In genomic region chr13:112887234-112887633, GRCm38 (mm10) we compare ENCODE assay signal across 22 mouse cellular contexts. TPM values are rescaled to one million over a fixed set of nuclear protein-coding genes. Genes with fewer than 3 reads are reported as not detected.
DNase-seq lines count a peak whose midpoint lies in the region; ATAC-seq and TF ChIP-seq lines count a peak whose summit lies in the region.
"Had no signal": no experiment of that assay in that cellular context is flagged by ENCODE, and none has a peak within 500 bp of the region (broad histone marks: within the 10 kb centered on the region; RNA-seq: fewer than 3 reads in every experiment).

No protein-coding gene starts in this region.

- H3K27ac ChIP-seq in kidney, embryonic 14.5 days (ENCODE audit: low read depth, low read length), result no peak overlapping the region
- no peak overlapping the region for H3K27ac ChIP-seq in kidney, embryonic 15.5 days
- no peak overlapping the region for H3K27ac ChIP-seq in kidney, embryonic 16.5 days (ENCODE audit: low read length)
- H3K27ac ChIP-seq in kidney, postnatal 0 days, result no peak overlapping the region

- no peak for DNase-seq in kidney, postnatal 36 days
- DNase-seq in kidney, adult 8-10 months, result no peak
- DNase-seq in kidney, postnatal 14 days, result no peak
- DNase-seq in kidney, postnatal 0 days (ENCODE audit: low spot score), result peak; percentile 31
- DNase-seq in kidney, postnatal 4 days, result no peak
- DNase-seq: adrenal gland, adult 2 months; adrenal gland, adult 8-10 months; adrenal gland, postnatal 10 days; adrenal gland, postnatal 14 days; adrenal gland, postnatal 25 days; adrenal gland, postnatal 36 days; B cell, adult 2 months; cerebellum, adult 11 months; cerebellum, adult 11-12 months had no signal

- no peak overlapping the region for H3K9ac ChIP-seq in kidney, embryonic 14.5 days (ENCODE audit: low read depth, low read length)
- no peak overlapping the region for H3K9ac ChIP-seq in kidney, embryonic 15.5 days
- H3K9ac ChIP-seq in kidney, embryonic 16.5 days (replicated peaks; ENCODE audit: low read length), result no peak overlapping the region
- no peak overlapping the region for H3K9ac ChIP-seq in kidney, postnatal 0 days (ENCODE audit: low read depth, low read length)

- H3K4me1 ChIP-seq in kidney, embryonic 14.5 days (ENCODE audit: control insufficient read depth, insufficient read depth, low read length), result no peaks in the 10 kb centered on the region
- no peaks in the 10 kb centered on the region for H3K4me1 ChIP-seq in kidney, embryonic 15.5 days
- no peaks in the 10 kb centered on the region for H3K4me1 ChIP-seq in kidney, embryonic 16.5 days (ENCODE audit: insufficient read depth, low read length)
- H3K4me1 ChIP-seq in kidney, postnatal 0 days (replicated peaks; ENCODE audit: insufficient read depth, low read length), result no peaks in the 10 kb centered on the region

- no peak overlapping the region for H3K4me3 ChIP-seq in kidney, embryonic 14.5 days (ENCODE audit: low read length)
- H3K4me3 ChIP-seq in kidney, embryonic 15.5 days (replicated peaks), result no peak overlapping the region
- no peak overlapping the region for H3K4me3 ChIP-seq in kidney, embryonic 16.5 days (ENCODE audit: low read length)
- no peak overlapping the region for H3K4me3 ChIP-seq in kidney, postnatal 0 days (replicated peaks; ENCODE audit: low read depth, low read length)

- H3K36me3 ChIP-seq in kidney, embryonic 14.5 days (ENCODE audit: control insufficient read depth, insufficient read depth, low read length), result peaks cover 73% of the 10 kb centered on the region
- peaks cover 86% of the 10 kb centered on the region for H3K36me3 ChIP-seq in kidney, embryonic 15.5 days
- peaks cover 45% of the 10 kb centered on the region for H3K36me3 ChIP-seq in kidney, embryonic 16.5 days (ENCODE audit: insufficient read depth, low read length)
- peaks cover 46% of the 10 kb centered on the region for H3K36me3 ChIP-seq in kidney, postnatal 0 days (ENCODE audit: insufficient read depth, low read length)

- TF ChIP-seq CTCF in kidney, postnatal 0 days (IDR thresholded peaks at IDR 0.05; ENCODE audit: low read depth), result no peak

- peak; percentile 55; the same call in 1 of the 2 replicates for ATAC-seq in kidney, embryonic 14.5 days (ENCODE audit: low FRiP score, low TSS enrichment)
- ATAC-seq in kidney, embryonic 15.5 days (replicated peaks; ENCODE audit: low FRiP score), result 0 out of 2 replicates have a peak, but pooled peaks have one; percentile 46
- peak; percentile 59; the same call in 1 of the 2 replicates for ATAC-seq in kidney, embryonic 16.5 days (ENCODE audit: low FRiP score, low TSS enrichment)
- ATAC-seq in kidney, postnatal 0 days (replicated peaks; ENCODE audit: low FRiP score, low read depth), result no peak; the same call in 1 of the 2 replicates
- ATAC-seq: activated CD4-positive, CD25-positive, alpha-beta regulatory T cell, adult 4 months; CD4-positive, CD25-positive, alpha-beta regulatory T cell, adult 4 months; Patski had no signal

- H3K4me2 ChIP-seq in kidney, embryonic 14.5 days (replicated peaks; ENCODE audit: low read depth, low read length), result no peak overlapping the region
- H3K4me2 ChIP-seq in kidney, embryonic 15.5 days, result no peak overlapping the region
- no peak overlapping the region for H3K4me2 ChIP-seq in kidney, embryonic 16.5 days (replicated peaks; ENCODE audit: low read depth, low read length)
- H3K4me2 ChIP-seq in kidney, postnatal 0 days (ENCODE audit: low read length), result no peak overlapping the region

- no peaks in the 10 kb centered on the region for H3K9me3 ChIP-seq in kidney, embryonic 14.5 days (ENCODE audit: control insufficient read depth, low read length)
- no peaks in the 10 kb centered on the region for H3K9me3 ChIP-seq in kidney, embryonic 15.5 days (replicated peaks)
- no peaks in the 10 kb centered on the region for H3K9me3 ChIP-seq in kidney, embryonic 16.5 days (ENCODE audit: low read length)
- no peaks in the 10 kb centered on the region for H3K9me3 ChIP-seq in kidney, postnatal 0 days (replicated peaks; ENCODE audit: low read length)
- H3K9me3 ChIP-seq: G1E had no signal

- no peaks in the 10 kb centered on the region for H3K27me3 ChIP-seq in kidney, embryonic 14.5 days (ENCODE audit: control insufficient read depth, insufficient read depth, low read length)
- no peaks in the 10 kb centered on the region for H3K27me3 ChIP-seq in kidney, embryonic 15.5 days
- H3K27me3 ChIP-seq in kidney, embryonic 16.5 days (ENCODE audit: insufficient read depth, low read length), result no peaks in the 10 kb centered on the region
- H3K27me3 ChIP-seq in kidney, postnatal 0 days (ENCODE audit: insufficient read depth, low read length), result no peaks in the 10 kb centered on the region
- H3K27me3 ChIP-seq: CH12.LX, Patski had no signal

- WGBS in kidney, embryonic 14.5 days, result 57% methylated on average over 12 of the region's 12 CpGs
- WGBS in kidney, embryonic 15.5 days, result 61% methylated on average over 12 of the region's 12 CpGs
- WGBS in kidney, embryonic 16.5 days, result 51% methylated on average over 12 of the region's 12 CpGs
- 50% methylated on average over 12 of the region's 12 CpGs for WGBS in kidney, postnatal 0 days

RNA-seq across cellular contexts. Expression of gene Mtrex, which starts 40.0 kb away (rescaled TPM):
- 60.5 and 86.4 TPM in 2 replicates for polyA plus RNA-seq in kidney, embryonic 14.5 days (2014; fragmentation: Nextera tagmentation; extraction: Ambion mirVana)
- polyA plus RNA-seq in kidney, embryonic 15.5 days (2015; fragmentation: Nextera tagmentation; extraction: Ambion mirVana), result 75.2 and 78.2 TPM in 2 replicates
- 72.2 and 78.6 TPM in 2 replicates for polyA plus RNA-seq in kidney, embryonic 16.5 days (2015; fragmentation: Nextera tagmentation; extraction: Ambion mirVana)
- 44.5 and 46.0 TPM in 2 replicates for polyA plus RNA-seq in kidney, postnatal 0 days (2015; fragmentation: Nextera tagmentation; extraction: Ambion mirVana)

RNA-seq across cellular contexts. Expression of gene Dhx29, which starts 40.0 kb away (rescaled TPM):
- 14.7 and 24.8 TPM in 2 replicates for polyA plus RNA-seq in kidney, embryonic 14.5 days (2014; fragmentation: Nextera tagmentation; extraction: Ambion mirVana)
- 20.7 and 25.0 TPM in 2 replicates for polyA plus RNA-seq in kidney, embryonic 15.5 days (2015; fragmentation: Nextera tagmentation; extraction: Ambion mirVana)
- polyA plus RNA-seq in kidney, embryonic 16.5 days (2015; fragmentation: Nextera tagmentation; extraction: Ambion mirVana), result 16.0 and 18.1 TPM in 2 replicates
- 19.1 and 20.0 TPM in 2 replicates for polyA plus RNA-seq in kidney, postnatal 0 days (2015; fragmentation: Nextera tagmentation; extraction: Ambion mirVana)
